Mouse (Mus musculus) liver (tissue): ENCODE results near the gene Limd1.

Source experiments
- DNase-seq: peaks from one replicate; pipeline ENCODE4 v3.0.0-alpha.2; 2020; ENCODE audit warnings: mixed read lengths

Limd1 gene

GRCm38 (mm10) chr9:123478586-123479195, at the start of gene Limd1:
TSS of gene Limd1 (plus strand) at chr9:123478706.
- peak; percentile 79 for DNase-seq

GRCm38 (mm10) chr9:123429863-123430262, 48.6 kb upstream of the Limd1 start:
- DNase-seq = no peak

- no peak for DNase-seq
Measured at GRCm38 (mm10) chr9:123430973-123431372, 47.5 kb upstream of the Limd1 start.

DNA sequence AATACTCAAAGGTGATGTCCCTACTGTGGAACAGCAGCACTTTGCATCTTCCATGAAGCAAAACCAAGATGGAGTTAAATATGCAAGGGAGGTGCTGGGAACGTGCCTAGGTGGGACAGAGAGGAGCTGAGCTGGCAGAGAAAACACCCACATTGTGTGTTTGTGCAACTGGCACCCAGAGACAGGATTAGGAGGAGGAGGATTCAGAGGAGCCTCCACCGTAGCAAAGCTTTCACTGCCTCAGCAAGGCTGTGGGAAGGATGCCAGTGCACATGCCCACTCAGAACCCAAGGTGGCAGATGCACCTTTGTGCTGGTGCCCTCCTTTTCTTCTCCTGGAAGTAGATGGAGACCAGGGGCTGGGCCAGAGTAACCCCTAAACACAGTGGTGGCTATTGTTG, 40.3 kb upstream of the Limd1 start:
- DNase-seq = no peak

DNA sequence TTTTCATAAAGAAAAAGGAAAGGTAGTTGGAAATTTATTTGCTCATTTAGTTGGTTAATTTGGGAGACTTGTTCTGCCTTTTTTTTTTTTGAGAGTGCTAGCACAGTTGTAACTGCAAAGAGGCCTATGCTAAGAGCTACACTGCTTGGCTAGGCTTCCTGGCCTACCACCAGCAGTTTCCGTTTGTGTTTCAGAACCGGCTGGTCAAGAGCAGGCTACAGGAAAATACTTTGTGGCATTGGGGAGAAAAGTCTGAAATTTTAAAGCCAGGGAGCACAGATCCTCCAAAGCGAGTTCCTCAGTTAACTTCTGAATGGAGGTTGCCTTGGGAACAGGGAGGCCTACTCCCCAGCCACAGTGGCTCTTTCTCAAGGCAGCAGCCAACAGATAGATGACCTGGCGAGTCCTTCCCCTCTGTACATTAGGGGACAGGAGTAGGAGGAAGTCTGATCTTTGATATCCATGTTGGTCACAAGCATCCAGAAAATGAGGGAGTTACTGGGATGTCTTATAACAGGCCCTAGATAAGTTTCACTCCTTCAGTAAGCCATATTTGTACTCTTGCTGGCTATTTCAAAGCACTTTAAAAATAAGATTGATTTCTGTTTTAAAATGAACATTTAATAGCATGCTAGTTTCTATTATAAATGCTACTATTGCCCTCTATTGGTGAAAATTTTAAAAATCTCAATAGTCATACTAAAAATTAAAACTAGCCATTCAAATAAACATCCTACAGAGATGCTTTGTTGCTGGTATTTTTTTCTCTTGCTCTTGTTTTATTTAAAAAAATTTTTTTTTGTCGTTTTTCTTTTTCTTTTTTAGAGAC, 38.1 kb upstream of the Limd1 start:
- DNase-seq = no peak

- DNase-seq = peak; percentile 24
Measured at GRCm38 (mm10) chr9:123447101-123447500, 31.4 kb upstream of the Limd1 start.

- DNase-seq = no peak
Measured at GRCm38 (mm10) chr9:123448594-123448993, 29.9 kb upstream of the Limd1 start.

- peak; percentile 59 for DNase-seq
Measured at GRCm38 (mm10) chr9:123450174-123450573, 28.3 kb upstream of the Limd1 start.

- no peak for DNase-seq
Measured at GRCm38 (mm10) chr9:123451772-123452171, 26.7 kb upstream of the Limd1 start.

DNA sequence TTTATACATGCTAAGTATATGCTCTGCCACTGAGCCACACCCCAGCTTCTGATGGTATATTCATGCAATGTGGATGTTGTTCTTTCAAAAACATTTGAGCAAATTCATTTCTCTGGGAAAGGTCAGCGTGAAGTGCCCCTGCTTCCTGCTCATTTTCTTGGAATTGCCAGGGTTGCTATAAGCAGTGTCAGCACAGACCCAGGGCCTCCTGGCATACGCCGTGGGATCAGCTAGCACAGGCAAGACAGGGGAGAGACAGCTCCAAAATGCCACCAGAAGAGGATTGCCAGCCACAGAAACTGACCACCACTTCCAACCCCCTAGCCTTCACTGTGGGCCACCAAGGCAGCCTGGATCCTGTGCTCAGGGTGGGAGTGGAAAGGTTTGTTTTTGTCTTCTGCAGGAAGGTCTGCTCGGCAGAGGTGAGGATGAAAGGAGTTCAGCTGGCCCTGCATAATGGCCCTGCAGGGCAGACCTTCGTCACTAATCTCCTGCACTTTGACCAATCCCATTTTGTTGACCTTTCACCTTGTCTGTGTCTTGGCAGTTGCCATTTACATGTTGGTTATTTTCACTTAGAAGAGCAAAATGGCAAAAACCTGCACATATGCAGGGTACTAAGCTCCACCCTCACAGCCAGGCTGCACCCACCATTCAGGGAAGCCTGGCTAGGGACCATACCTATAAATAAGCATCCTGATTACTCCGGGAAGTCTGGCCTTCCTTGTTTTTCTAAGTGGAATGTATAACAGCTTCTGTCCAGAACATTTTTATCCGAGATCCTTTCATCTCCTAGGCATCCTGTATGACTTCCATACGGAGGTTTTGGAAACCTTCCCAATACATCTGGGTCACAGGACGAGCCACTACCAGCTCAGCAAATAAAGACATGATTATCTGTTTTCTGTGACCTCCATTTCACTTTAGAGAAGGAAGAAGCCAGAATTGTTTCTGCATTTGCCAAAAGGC, 21.6 kb upstream of the Limd1 start:
- DNase-seq = no peak

DNA sequence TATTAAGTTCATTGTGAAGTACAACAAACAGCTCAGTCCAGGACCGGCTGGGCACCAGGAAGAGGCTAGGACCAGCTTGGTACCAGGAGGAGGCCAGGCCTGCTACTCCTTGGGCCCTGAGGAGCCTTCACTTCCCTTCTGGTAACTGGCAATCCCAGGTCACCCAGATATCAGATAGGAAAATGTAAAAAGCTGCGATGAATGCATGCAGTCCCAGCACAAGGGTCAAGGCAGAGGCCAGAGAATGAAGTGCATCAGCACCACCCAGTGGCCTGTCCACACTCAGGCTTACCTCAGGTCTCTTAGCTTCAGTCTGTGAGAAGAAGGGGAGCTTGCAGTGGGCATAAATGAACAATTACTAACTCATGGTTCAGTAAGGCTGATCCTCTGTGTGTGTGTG, 20.9 kb upstream of the Limd1 start:
- no peak for DNase-seq

DNA sequence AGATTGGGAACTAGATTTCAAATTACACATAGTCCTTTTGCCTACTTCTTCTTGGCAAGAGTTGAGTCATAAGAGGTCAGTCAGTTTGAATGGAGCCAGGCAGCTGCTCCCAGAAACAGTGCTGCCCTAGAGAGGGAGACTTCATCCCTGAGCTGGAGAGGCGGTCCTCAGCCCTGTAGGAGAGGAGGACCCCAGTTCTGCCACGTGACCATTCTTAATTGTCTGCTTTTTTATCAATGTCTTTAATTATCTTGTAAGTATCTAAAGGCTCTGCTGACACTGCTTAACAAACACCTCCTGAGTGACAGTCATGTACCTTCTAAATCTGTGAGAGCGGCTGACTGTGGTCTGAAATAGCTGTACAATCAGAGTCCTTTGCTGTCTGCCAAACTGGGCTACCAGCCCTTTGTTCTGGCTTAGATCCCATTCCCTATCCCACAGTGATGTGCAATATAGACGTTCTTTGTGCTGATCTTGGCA, 11.3 kb upstream of the Limd1 start:
- no peak for DNase-seq

GRCm38 (mm10) chr9:123468406-123469085, 10.0 kb upstream of the Limd1 start:
- peak; percentile 23 for DNase-seq

GRCm38 (mm10) chr9:123469087-123469486, 9.4 kb upstream of the Limd1 start:
- DNase-seq = no peak

- no peak for DNase-seq
Measured at GRCm38 (mm10) chr9:123473377-123473776, 5.1 kb upstream of the Limd1 start.

DNA sequence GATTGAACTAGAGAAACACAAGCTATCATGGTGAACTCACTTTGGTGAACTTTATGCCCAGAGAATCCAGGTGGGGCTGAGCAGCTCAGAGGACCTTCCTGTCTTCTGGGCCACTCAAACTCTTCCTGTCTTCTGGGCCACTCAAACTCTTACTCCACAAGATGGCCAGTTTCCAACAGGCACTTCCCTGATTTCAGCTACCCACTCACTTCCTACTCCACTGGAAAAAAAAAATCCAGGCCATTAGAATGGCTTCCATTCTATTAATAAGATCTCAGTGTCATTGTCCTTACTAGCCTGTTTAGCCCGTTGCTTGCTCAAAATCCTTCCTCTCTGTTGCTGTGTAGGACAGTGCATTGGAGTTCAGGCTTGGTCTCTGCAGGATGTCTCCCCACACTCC, 2.9 kb upstream of the Limd1 start:
- DNase-seq = no peak

GRCm38 (mm10) chr9:123478031-123478585, 398 bp upstream of the Limd1 start:
- peak; percentile 32 for DNase-seq

DNA sequence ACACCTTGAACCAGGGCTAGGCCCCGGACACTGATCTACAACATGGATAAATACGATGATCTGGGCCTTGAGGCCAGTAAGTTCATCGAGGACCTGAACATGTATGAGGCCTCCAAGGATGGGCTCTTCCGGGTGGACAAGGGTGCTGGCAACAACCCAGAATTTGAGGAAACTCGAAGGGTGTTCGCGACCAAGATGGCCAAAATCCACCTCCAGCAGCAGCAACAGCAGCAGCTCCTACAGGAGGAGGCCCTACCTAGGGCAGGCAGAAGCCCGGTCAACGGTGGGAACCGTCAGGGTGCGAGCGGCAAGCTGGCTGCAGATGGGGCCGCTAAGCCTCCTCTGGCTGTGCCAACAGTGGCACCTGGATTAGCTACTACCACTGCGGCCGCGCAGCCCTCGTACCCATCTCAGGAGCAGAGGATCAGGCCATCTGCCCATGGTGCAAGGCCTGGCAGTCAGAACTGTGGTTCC, 727 bp downstream of the Limd1 start:
- peak; percentile 43 for DNase-seq

- DNase-seq = no peak
Measured at GRCm38 (mm10) chr9:123479876-123480252, 1.4 kb downstream of the Limd1 start.

DNA sequence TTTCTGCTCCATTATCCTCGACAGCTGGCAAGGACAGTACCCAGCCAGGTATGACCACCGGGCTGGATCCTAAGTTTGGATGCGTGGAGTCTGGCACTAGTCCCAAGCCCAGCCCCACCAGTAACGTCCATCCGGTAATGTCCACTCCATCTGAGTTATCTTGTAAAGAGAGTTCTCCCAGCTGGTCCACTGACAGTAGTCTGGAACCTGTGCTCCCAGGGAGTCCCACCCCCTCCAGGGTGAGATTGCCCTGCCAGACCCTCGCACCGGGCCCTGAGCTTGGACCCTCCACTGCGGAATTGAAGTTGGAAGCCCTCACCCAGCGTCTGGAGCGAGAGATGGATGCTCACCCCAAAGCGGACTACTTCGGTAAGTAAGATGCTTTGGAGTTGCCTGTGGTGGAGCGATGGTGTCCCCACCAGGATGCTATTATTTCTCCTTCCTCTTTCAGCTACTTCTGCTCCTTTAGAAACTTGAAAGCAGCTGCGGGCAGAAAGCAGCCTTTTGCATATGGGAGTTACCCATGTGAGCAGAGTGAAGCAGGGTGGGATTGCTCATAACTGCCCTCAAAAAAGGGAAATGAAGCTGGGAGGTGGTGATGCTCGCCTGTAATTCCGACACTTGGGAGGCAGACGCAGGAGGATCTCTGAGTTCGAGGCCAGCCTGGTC, 1.9 kb downstream of the Limd1 start:
- DNase-seq = peak; percentile 11

GRCm38 (mm10) chr9:123481136-123481535, 2.6 kb downstream of the Limd1 start:
- DNase-seq = peak; percentile 85
